Mouse (Mus musculus): Measurements from ENCODE around the gene Esyt3. TPM values are rescaled to one million over a fixed set of nuclear protein-coding genes. Genes with fewer than 3 reads are reported as not detected.

Esyt3 gene
- polyA plus RNA-seq, 1 experiment from 2014 or later: 0.32 TPM

- 89% methylated on average over 15 of the region's 15 CpGs for WGBS
- no peak overlapping the region for H3K9ac ChIP-seq (replicated peaks; ENCODE audit: low read length)
- H3K4me3 ChIP-seq (ENCODE audit: low read length): no peak overlapping the region
- H3K36me3 ChIP-seq (ENCODE audit: insufficient read depth, low read length): no peaks in the 10 kb centered on the region
- H3K27me3 ChIP-seq (ENCODE audit: insufficient read depth, low read length): peaks cover 46% of the 10 kb centered on the region
- ATAC-seq (ENCODE audit: low FRiP score, low TSS enrichment): no peak
- H3K9me3 ChIP-seq (ENCODE audit: low read length): no peaks in the 10 kb centered on the region
- H3K4me2 ChIP-seq (replicated peaks; ENCODE audit: low read depth, low read length): no peak overlapping the region
- H3K4me1 ChIP-seq (ENCODE audit: insufficient read depth, low read length): peaks cover 9% of the 10 kb centered on the region
- H3K27ac ChIP-seq (ENCODE audit: low read length): no peak overlapping the region
Observed at GRCm38 (mm10) chr9:99359012-99359411, 655 bp upstream of the Esyt3 start.

DNA sequence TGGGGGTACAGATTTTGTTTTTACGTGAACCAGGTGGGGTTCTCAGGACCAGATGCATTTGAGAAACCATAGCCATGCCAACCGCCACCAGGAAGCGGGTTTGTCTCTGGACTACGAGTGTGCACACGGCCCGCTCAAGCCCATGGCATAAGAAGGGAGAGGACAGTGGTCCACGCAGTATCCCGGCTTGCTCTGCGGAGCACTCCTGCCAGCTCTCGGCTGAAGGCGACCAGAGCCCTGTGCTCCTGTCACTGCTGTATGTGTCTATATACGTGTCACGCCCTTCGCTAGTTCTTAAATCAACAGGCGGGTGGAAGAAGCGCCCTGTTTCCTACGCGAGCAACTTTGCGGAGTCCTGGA, 816 bp downstream of the Esyt3 start:
- Histone ChIP-seq H3K4me2 (replicated peaks; ENCODE audit: low read depth, low read length) (peak overlapping the region; percentile 82), H3K4me1 (ENCODE audit: insufficient read depth, low read length) (peaks cover 9% of the 10 kb centered on the region), H3K9ac (replicated peaks; ENCODE audit: low read length) (0 out of 2 replicates have a peak overlapping the region, but pooled peaks have one; percentile 39), H3K27me3 (ENCODE audit: insufficient read depth, low read length) (peaks cover 46% of the 10 kb centered on the region), H3K9me3 (ENCODE audit: low read length) (no peaks in the 10 kb centered on the region), H3K36me3 (ENCODE audit: insufficient read depth, low read length) (no peaks in the 10 kb centered on the region), H3K4me3 (ENCODE audit: low read length) (peak overlapping the region; percentile 46), H3K27ac (ENCODE audit: low read length) (no peak overlapping the region)
- 3% methylated on average over 19 of the region's 19 CpGs for WGBS
- no peak; the same call in 1 of the 2 replicates for ATAC-seq (ENCODE audit: low FRiP score, low TSS enrichment)

DNA sequence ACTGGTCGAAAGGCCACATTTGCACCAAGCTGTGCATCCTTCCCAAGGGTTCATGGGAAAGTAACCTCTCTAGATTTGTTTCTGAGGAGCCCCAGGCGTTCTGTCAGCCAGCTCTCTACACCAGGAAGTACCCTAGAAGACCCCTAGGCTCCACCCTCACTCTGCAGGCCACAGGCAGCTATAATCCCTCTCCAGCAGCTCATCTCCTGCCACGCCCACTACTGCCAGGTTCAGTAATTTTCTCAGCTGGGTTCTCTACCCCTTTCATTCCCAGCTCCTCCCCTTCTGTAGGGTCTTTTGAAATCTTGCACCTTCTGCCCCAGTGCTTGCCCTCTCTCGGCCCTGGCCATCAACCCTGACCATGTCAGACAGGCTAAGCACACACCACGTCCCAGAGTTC, 2.4 kb downstream of the Esyt3 start:
- 30% methylated on average over 5 of the region's 5 CpGs for WGBS
- no peaks in the 10 kb centered on the region for H3K9me3 ChIP-seq (ENCODE audit: low read length)
- no peak overlapping the region for H3K9ac ChIP-seq (replicated peaks; ENCODE audit: low read length)
- no peak for ATAC-seq (ENCODE audit: low FRiP score, low TSS enrichment)
- no peak overlapping the region for H3K4me2 ChIP-seq (replicated peaks; ENCODE audit: low read depth, low read length)
- peaks cover 46% of the 10 kb centered on the region for H3K27me3 ChIP-seq (ENCODE audit: insufficient read depth, low read length)
- H3K27ac ChIP-seq (ENCODE audit: low read length): no peak overlapping the region
- H3K4me1 ChIP-seq (ENCODE audit: insufficient read depth, low read length): peaks cover 9% of the 10 kb centered on the region
- H3K4me3 ChIP-seq (ENCODE audit: low read length): no peak overlapping the region
- no peaks in the 10 kb centered on the region for H3K36me3 ChIP-seq (ENCODE audit: insufficient read depth, low read length)

GRCm38 (mm10) chr9:99354796-99355195, 3.6 kb downstream of the Esyt3 start:
- ATAC-seq (ENCODE audit: low FRiP score, low TSS enrichment): no peak
- H3K9ac ChIP-seq (replicated peaks; ENCODE audit: low read length): no peak overlapping the region
- 63% methylated on average over 5 of the region's 5 CpGs for WGBS
- no peak overlapping the region for H3K4me2 ChIP-seq (replicated peaks; ENCODE audit: low read depth, low read length)
- H3K36me3 ChIP-seq (ENCODE audit: insufficient read depth, low read length): no peaks in the 10 kb centered on the region
- peaks cover 9% of the 10 kb centered on the region for H3K4me1 ChIP-seq (ENCODE audit: insufficient read depth, low read length)
- peaks cover 39% of the 10 kb centered on the region for H3K27me3 ChIP-seq (ENCODE audit: insufficient read depth, low read length)
- H3K4me3 ChIP-seq (ENCODE audit: low read length): no peak overlapping the region
- H3K27ac ChIP-seq (ENCODE audit: low read length): no peak overlapping the region
- H3K9me3 ChIP-seq (ENCODE audit: low read length): no peaks in the 10 kb centered on the region

DNA sequence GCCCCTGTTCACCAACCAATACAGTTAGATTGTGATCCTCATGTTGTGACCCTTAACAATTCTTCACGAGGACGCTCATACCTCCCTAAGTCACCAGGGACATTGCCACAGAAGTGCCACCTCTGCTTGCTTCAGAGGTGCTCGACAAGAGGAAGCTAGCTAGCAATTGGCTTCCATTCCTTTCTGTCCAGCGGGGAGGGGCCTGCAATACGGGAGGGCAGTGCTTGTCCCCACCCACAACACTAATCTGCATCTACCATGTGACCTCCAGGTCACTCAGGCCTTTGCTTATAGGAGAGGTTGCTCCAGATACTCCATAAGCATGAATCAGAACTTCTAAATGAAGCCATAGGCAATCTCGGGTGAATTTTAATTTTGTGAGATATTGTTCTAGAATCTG, 5.0 kb downstream of the Esyt3 start:
- Histone ChIP-seq H3K4me2 (replicated peaks; ENCODE audit: low read depth, low read length) (no peak overlapping the region), H3K27me3 (ENCODE audit: insufficient read depth, low read length) (peaks cover 25% of the 10 kb centered on the region), H3K4me3 (ENCODE audit: low read length) (no peak overlapping the region), H3K9ac (replicated peaks; ENCODE audit: low read length) (no peak overlapping the region), H3K4me1 (ENCODE audit: insufficient read depth, low read length) (peaks cover 9% of the 10 kb centered on the region), H3K36me3 (ENCODE audit: insufficient read depth, low read length) (no peaks in the 10 kb centered on the region), H3K27ac (ENCODE audit: low read length) (no peak overlapping the region), H3K9me3 (ENCODE audit: low read length) (no peaks in the 10 kb centered on the region)
- ATAC-seq (ENCODE audit: low FRiP score, low TSS enrichment): no peak
- WGBS: 59% methylated on average over 6 of the region's 6 CpGs

GRCm38 (mm10) chr9:99352964-99353363, 5.4 kb downstream of the Esyt3 start:
- Histone ChIP-seq H3K9me3 (ENCODE audit: low read length) (no peaks in the 10 kb centered on the region), H3K4me3 (ENCODE audit: low read length) (no peak overlapping the region), H3K9ac (replicated peaks; ENCODE audit: low read length) (no peak overlapping the region), H3K36me3 (ENCODE audit: insufficient read depth, low read length) (no peaks in the 10 kb centered on the region), H3K4me1 (ENCODE audit: insufficient read depth, low read length) (peaks cover 7% of the 10 kb centered on the region), H3K27ac (ENCODE audit: low read length) (no peak overlapping the region), H3K4me2 (replicated peaks; ENCODE audit: low read depth, low read length) (no peak overlapping the region), H3K27me3 (ENCODE audit: insufficient read depth, low read length) (peaks cover 21% of the 10 kb centered on the region)
- WGBS: 67% methylated on average over 4 of the region's 4 CpGs
- no peak for ATAC-seq (ENCODE audit: low FRiP score, low TSS enrichment)

GRCm38 (mm10) chr9:99345351-99345792, 13.0 kb downstream of the Esyt3 start:
- Histone ChIP-seq H3K4me2 (replicated peaks; ENCODE audit: low read depth, low read length) (no peak overlapping the region), H3K4me1 (ENCODE audit: insufficient read depth, low read length) (no peaks in the 10 kb centered on the region), H3K27ac (ENCODE audit: low read length) (no peak overlapping the region), H3K9ac (replicated peaks; ENCODE audit: low read length) (no peak overlapping the region), H3K4me3 (ENCODE audit: low read length) (no peak overlapping the region), H3K36me3 (ENCODE audit: insufficient read depth, low read length) (no peaks in the 10 kb centered on the region), H3K27me3 (ENCODE audit: insufficient read depth, low read length) (no peaks in the 10 kb centered on the region), H3K9me3 (ENCODE audit: low read length) (no peaks in the 10 kb centered on the region)
- WGBS: 39% methylated on average over 4 of the region's 4 CpGs
- no peak for ATAC-seq (ENCODE audit: low FRiP score, low TSS enrichment)

DNA sequence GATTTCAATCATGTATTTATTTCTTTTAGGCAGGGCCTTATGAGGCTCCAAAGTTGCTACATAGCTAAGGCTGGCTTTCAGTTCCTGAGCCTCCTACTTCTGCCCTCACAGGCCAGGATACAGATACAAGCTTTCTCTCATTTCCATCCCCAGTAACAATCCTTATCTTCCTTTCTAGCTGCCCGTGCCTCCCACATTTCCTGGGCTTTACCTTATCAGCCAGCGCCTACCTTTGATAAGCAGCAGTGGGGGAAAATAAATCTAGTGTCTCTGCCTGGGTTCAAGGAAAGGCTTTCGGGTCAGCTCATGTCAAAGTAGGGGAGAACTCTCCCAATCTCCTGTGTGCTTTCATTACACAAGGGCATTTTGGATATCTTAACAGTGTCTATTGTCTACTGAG, 16.8 kb downstream of the Esyt3 start:
- Histone ChIP-seq H3K27me3 (ENCODE audit: insufficient read depth, low read length) (no peaks in the 10 kb centered on the region), H3K4me3 (ENCODE audit: low read length) (no peak overlapping the region), H3K4me1 (ENCODE audit: insufficient read depth, low read length) (no peaks in the 10 kb centered on the region), H3K4me2 (replicated peaks; ENCODE audit: low read depth, low read length) (no peak overlapping the region), H3K9ac (replicated peaks; ENCODE audit: low read length) (no peak overlapping the region), H3K36me3 (ENCODE audit: insufficient read depth, low read length) (no peaks in the 10 kb centered on the region), H3K27ac (ENCODE audit: low read length) (no peak overlapping the region), H3K9me3 (ENCODE audit: low read length) (no peaks in the 10 kb centered on the region)
- no peak for ATAC-seq (ENCODE audit: low FRiP score, low TSS enrichment)
- WGBS: 77% methylated on average over 3 of the region's 3 CpGs

DNA sequence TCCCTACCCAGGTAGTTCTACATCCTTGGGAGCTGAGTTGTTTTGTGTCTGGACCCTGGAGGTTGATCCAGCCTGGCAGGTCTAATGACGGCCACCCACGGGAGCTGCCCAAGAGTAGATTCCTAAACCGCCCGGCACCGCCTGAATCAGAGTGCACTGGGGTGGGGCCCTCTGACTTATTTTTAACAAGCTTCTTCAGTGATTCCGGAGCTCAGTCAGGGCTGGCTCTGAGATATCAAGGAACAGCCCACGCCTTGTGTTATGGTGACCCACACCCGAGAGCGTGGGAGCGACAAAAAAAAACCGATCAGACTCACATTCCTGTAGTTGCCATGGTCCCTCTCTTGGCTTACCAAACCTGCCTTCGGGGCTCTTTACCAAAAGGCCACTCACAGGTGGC, 18.2 kb downstream of the Esyt3 start:
- H3K27me3 ChIP-seq (ENCODE audit: insufficient read depth, low read length): no peaks in the 10 kb centered on the region
- H3K27ac ChIP-seq (ENCODE audit: low read length): no peak overlapping the region
- H3K4me3 ChIP-seq (ENCODE audit: low read length): no peak overlapping the region
- no peak overlapping the region for H3K4me2 ChIP-seq (replicated peaks; ENCODE audit: low read depth, low read length)
- H3K9me3 ChIP-seq (ENCODE audit: low read length): no peaks in the 10 kb centered on the region
- H3K36me3 ChIP-seq (ENCODE audit: insufficient read depth, low read length): no peaks in the 10 kb centered on the region
- no peak for ATAC-seq (ENCODE audit: low FRiP score, low TSS enrichment)
- no peak overlapping the region for H3K9ac ChIP-seq (replicated peaks; ENCODE audit: low read length)
- H3K4me1 ChIP-seq (ENCODE audit: insufficient read depth, low read length): no peaks in the 10 kb centered on the region
- WGBS: 57% methylated on average over 12 of the region's 12 CpGs

DNA sequence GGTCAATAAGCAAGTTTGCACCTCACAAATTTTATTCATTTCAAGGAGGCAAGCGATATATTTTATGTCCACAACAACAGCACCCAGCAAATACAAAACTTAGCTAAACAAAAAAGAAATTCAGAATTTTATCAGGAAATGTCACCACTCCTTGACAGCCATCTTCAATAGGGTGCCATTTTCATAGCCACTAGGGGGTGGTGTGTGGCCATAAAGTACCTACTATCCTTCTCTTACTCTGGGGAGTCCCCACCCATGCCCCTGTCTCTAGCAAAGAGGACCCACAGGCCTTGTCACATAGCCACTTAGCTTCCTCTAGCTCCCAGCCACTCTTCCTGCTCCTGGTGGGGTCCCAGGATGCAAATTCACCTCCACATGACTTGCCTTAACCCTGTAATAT, 19.2 kb downstream of the Esyt3 start:
- Histone ChIP-seq H3K9ac (replicated peaks; ENCODE audit: low read length) (no peak overlapping the region), H3K27me3 (ENCODE audit: insufficient read depth, low read length) (no peaks in the 10 kb centered on the region), H3K36me3 (ENCODE audit: insufficient read depth, low read length) (no peaks in the 10 kb centered on the region), H3K4me3 (ENCODE audit: low read length) (no peak overlapping the region), H3K27ac (ENCODE audit: low read length) (no peak overlapping the region), H3K9me3 (ENCODE audit: low read length) (no peaks in the 10 kb centered on the region), H3K4me2 (replicated peaks; ENCODE audit: low read depth, low read length) (no peak overlapping the region), H3K4me1 (ENCODE audit: insufficient read depth, low read length) (no peaks in the 10 kb centered on the region)
- no peak for ATAC-seq (ENCODE audit: low FRiP score, low TSS enrichment)
- 80% methylated on average over 1 of the region's 1 CpGs for WGBS

DNA sequence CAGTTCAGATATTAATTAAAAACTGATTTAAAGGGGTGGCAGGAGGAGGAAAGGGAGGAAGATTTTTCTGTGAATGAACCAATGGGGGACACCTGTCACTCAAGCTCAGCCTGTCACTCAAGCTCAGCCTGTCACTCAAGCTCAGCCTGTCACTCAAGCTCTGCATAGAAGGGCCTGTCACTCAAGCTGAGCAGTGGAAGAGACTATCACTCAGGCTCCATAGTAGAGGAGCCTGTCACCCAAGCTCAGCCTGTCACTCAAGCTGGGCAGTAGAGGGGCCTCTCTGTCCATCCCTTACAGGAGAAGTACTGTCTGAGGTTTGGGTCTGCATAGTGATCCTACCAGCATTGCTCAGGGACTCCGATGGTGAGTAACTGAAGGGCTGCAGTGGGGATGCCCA, 20.1 kb downstream of the Esyt3 start:
- H3K27me3 ChIP-seq (ENCODE audit: insufficient read depth, low read length): no peaks in the 10 kb centered on the region
- 72% methylated on average over 1 of the region's 1 CpGs for WGBS
- H3K9ac ChIP-seq (replicated peaks; ENCODE audit: low read length): no peak overlapping the region
- no peaks in the 10 kb centered on the region for H3K4me1 ChIP-seq (ENCODE audit: insufficient read depth, low read length)
- H3K4me2 ChIP-seq (replicated peaks; ENCODE audit: low read depth, low read length): no peak overlapping the region
- no peak overlapping the region for H3K4me3 ChIP-seq (ENCODE audit: low read length)
- H3K9me3 ChIP-seq (ENCODE audit: low read length): no peaks in the 10 kb centered on the region
- no peaks in the 10 kb centered on the region for H3K36me3 ChIP-seq (ENCODE audit: insufficient read depth, low read length)
- no peak overlapping the region for H3K27ac ChIP-seq (ENCODE audit: low read length)
- ATAC-seq (ENCODE audit: low FRiP score, low TSS enrichment): no peak

Data from kidney, embryonic 16.5 days (tissue).